Mouse (Mus musculus): ENCODE results near the gene Stxbp1.

- TF ChIP-seq CTCF (IDR thresholded peaks at IDR 0.05; ENCODE audit: low read depth, low read length) (no peak), EP300 (IDR thresholded peaks at IDR 0.05; ENCODE audit: insufficient read depth, low read depth, low read length) (no peak)
Measured at GRCm38 (mm10) chr2:32892490-32892889, 45.4 kb upstream of the Stxbp1 start.

Data from ES-Bruce4 (cell line).